8 mouse cellular contexts compared by ENCODE assay signal in genomic region chr11:96823880-96824782, GRCm38 (mm10). TPM values are rescaled to one million over a fixed set of nuclear protein-coding genes. Genes with fewer than 3 reads are reported as not detected.
DNase-seq lines count a peak whose midpoint lies in the region; ATAC-seq and TF ChIP-seq lines count a peak whose summit lies in the region.

No protein-coding gene starts in this region.

- peak overlapping the region; percentile 96 for H3K27ac ChIP-seq in hindbrain, embryonic 12.5 days
- peak overlapping the region; percentile 68 for H3K27ac ChIP-seq in lung, postnatal 0 days (ENCODE audit: low read length)

- H3K9me3 ChIP-seq in hindbrain, embryonic 12.5 days (replicated peaks): no peaks in the 10 kb centered on the region
- H3K9me3 ChIP-seq in lung, postnatal 0 days (ENCODE audit: low read length): no peaks in the 10 kb centered on the region

- H3K4me1 ChIP-seq in hindbrain, embryonic 12.5 days: peaks cover 65% of the 10 kb centered on the region
- H3K4me1 ChIP-seq in lung, postnatal 0 days (ENCODE audit: insufficient read depth, low read depth, low read length): peaks cover 46% of the 10 kb centered on the region

- peak overlapping the region; percentile 88 for H3K4me2 ChIP-seq in hindbrain, embryonic 12.5 days (replicated peaks)
- peak overlapping the region; percentile 79 for H3K4me2 ChIP-seq in lung, postnatal 0 days (replicated peaks; ENCODE audit: low read depth, low read length)

- peak overlapping the region; percentile 71 for H3K9ac ChIP-seq in hindbrain, embryonic 12.5 days
- 0 out of 2 replicates have a peak overlapping the region, but pooled peaks have one; percentile 32 for H3K9ac ChIP-seq in lung, postnatal 0 days (replicated peaks; ENCODE audit: low read depth)

- WGBS in hindbrain, embryonic 12.5 days: 2% methylated on average over 25 of the region's 26 CpGs
- 1% methylated on average over 20 of the region's 26 CpGs for WGBS in lung, postnatal 0 days

- H3K27me3 ChIP-seq in hindbrain, embryonic 12.5 days: no peaks in the 10 kb centered on the region
- no peaks in the 10 kb centered on the region for H3K27me3 ChIP-seq in lung, postnatal 0 days (replicated peaks; ENCODE audit: insufficient read depth, low read length)

- peaks cover 47% of the 10 kb centered on the region for H3K36me3 ChIP-seq in hindbrain, embryonic 12.5 days
- H3K36me3 ChIP-seq in lung, postnatal 0 days (ENCODE audit: insufficient read depth, low read length): peaks cover 34% of the 10 kb centered on the region; the same call in 1 of the 2 replicates

- TF ChIP-seq CTCF in lung, postnatal 0 days (IDR thresholded peaks at IDR 0.05): no peak

- TF ChIP-seq EP300 in lung, postnatal 0 days (IDR thresholded peaks at IDR 0.05): no peak

- DNase-seq in NIH3T3 (ENCODE audit: low read depth): peak; percentile 95
- DNase-seq in cerebellum, adult 9-11 months: peak; percentile 93
- peak; percentile 91 for DNase-seq in frontal cortex, adult 2 months (ENCODE audit: extremely low spot score in 1 of 2, low spot score in 1 of 2)
- DNase-seq in layer of hippocampus, postnatal 10 days (ENCODE audit: low spot score in 2 of 2): peak; percentile 74 to 82
- DNase-seq in lung, postnatal 0 days (ENCODE audit: low spot score): peak; percentile 96
- peak; percentile 49 for DNase-seq in ovary, postnatal 10 days (ENCODE audit: low spot score)
- peak; percentile 95 for DNase-seq in thymus, postnatal 0 days (ENCODE audit: low spot score)

- peak overlapping the region; percentile 48 for H3K4me3 ChIP-seq in hindbrain, embryonic 12.5 days
- peak overlapping the region; percentile 40 for H3K4me3 ChIP-seq in lung, postnatal 0 days (ENCODE audit: low read depth, low read length)

- ATAC-seq in hindbrain, embryonic 12.5 days (ENCODE audit: low FRiP score): peak; percentile 91
- peak; percentile 90 for ATAC-seq in lung, postnatal 0 days

RNA-seq across cellular contexts. Expression of gene Nfe2l1, which starts 5.6 kb away (rescaled TPM):
- 184 and 186 TPM in 2 replicates for polyA plus RNA-seq in frontal cortex, adult 2 months (2012; rRNA removed)
- polyA plus RNA-seq in hindbrain, embryonic 12.5 days (2016; fragmentation: Nextera tagmentation; extraction: Ambion mirVana): 82.8 and 88.2 TPM in 2 replicates
- 100 to 1,000 TPM; 183 to 193 TPM for total RNA-seq in layer of hippocampus, postnatal 10 days (2021)
- 51.8 and 54.5 TPM in 2 replicates for polyA plus RNA-seq in lung, postnatal 0 days (2015; fragmentation: Nextera tagmentation; extraction: Ambion mirVana)
- 34.9 and 40.6 TPM in 2 replicates for polyA plus RNA-seq in thymus, postnatal 0 days (2015; fragmentation: Nextera tagmentation; extraction: Ambion mirVana)

RNA-seq across cellular contexts. Expression of gene Copz2, which starts 25.5 kb away (rescaled TPM):
- 13.3 and 16.2 TPM in 2 replicates for polyA plus RNA-seq in frontal cortex, adult 2 months (2012; rRNA removed)
- 56.5 and 60.7 TPM in 2 replicates for polyA plus RNA-seq in hindbrain, embryonic 12.5 days (2016; fragmentation: Nextera tagmentation; extraction: Ambion mirVana)
- total RNA-seq in layer of hippocampus, postnatal 10 days (2021): 1 to 10 TPM; 4.2 to 5.6 TPM
- polyA plus RNA-seq in lung, postnatal 0 days (2015; fragmentation: Nextera tagmentation; extraction: Ambion mirVana): 105 and 110 TPM in 2 replicates
- 55.8 and 60.7 TPM in 2 replicates for polyA plus RNA-seq in thymus, postnatal 0 days (2015; fragmentation: Nextera tagmentation; extraction: Ambion mirVana)

RNA-seq across cellular contexts. Expression of gene Cbx1, which starts 35.2 kb away (rescaled TPM):
- polyA plus RNA-seq in frontal cortex, adult 2 months (2012; rRNA removed): 37.5 and 42.8 TPM in 2 replicates
- polyA plus RNA-seq in hindbrain, embryonic 12.5 days (2016; fragmentation: Nextera tagmentation; extraction: Ambion mirVana): 136 TPM in 2 replicates
- 10 to 100 TPM; 56.3 to 61.8 TPM for total RNA-seq in layer of hippocampus, postnatal 10 days (2021)
- 48.6 and 54.0 TPM in 2 replicates for polyA plus RNA-seq in lung, postnatal 0 days (2015; fragmentation: Nextera tagmentation; extraction: Ambion mirVana)
- polyA plus RNA-seq in thymus, postnatal 0 days (2015; fragmentation: Nextera tagmentation; extraction: Ambion mirVana): 129 and 132 TPM in 2 replicates

RNA-seq across cellular contexts. Expression of gene Snx11, which starts 46.8 kb away (rescaled TPM):
- 42.0 and 48.0 TPM in 2 replicates for polyA plus RNA-seq in frontal cortex, adult 2 months (2012; rRNA removed)
- 40.5 and 45.1 TPM in 2 replicates for polyA plus RNA-seq in hindbrain, embryonic 12.5 days (2016; fragmentation: Nextera tagmentation; extraction: Ambion mirVana)
- 10 to 100 TPM; 43.1 to 49.0 TPM for total RNA-seq in layer of hippocampus, postnatal 10 days (2021)
- polyA plus RNA-seq in lung, postnatal 0 days (2015; fragmentation: Nextera tagmentation; extraction: Ambion mirVana): 18.4 and 18.7 TPM in 2 replicates
- polyA plus RNA-seq in thymus, postnatal 0 days (2015; fragmentation: Nextera tagmentation; extraction: Ambion mirVana): 16.0 and 18.6 TPM in 2 replicates

Comparison
In these comparisons a context has a peak if more than half of its experiments do, and no peak if none do; other contexts are left out.
1. Peak in every context shown above with its lines: DNase-seq, ATAC-seq, H3K4me3 ChIP-seq and H3K27ac ChIP-seq.